In genomic region chr2:135957689-135958088, GRCm38 (mm10) we compare ENCODE assay signal across 8 mouse cellular contexts.
DNase-seq lines count a peak whose midpoint lies in the region; ATAC-seq and TF ChIP-seq lines count a peak whose summit lies in the region.

No protein-coding gene starts in this region.

- TF ChIP-seq CTCF in brain, embryonic 14.5 days (IDR thresholded peaks at IDR 0.05; ENCODE audit: borderline replicate concordance, extremely low read depth, insufficient read depth, insufficient read length): peak; percentile 96
- peak; percentile 94 for TF ChIP-seq CTCF in lung, adult 2 months (IDR thresholded peaks at IDR 0.05; ENCODE audit: insufficient read depth, low read length)

- no peaks in the 10 kb centered on the region for H3K9me3 ChIP-seq in embryonic facial prominence, embryonic 15.5 days (replicated peaks)

- no peaks in the 10 kb centered on the region for H3K36me3 ChIP-seq in embryonic facial prominence, embryonic 15.5 days

- no peak overlapping the region for H3K27ac ChIP-seq in embryonic facial prominence, embryonic 15.5 days (replicated peaks)

- intact Hi-C loops in heart, postnatal 14 days (cut with DNase I): loop anchor here (1.0 to 5.0 kb wide), 4 partner anchors 520 to 601 kb away; no protein-coding TSS in a partner anchor

- peak; percentile 46 for DNase-seq in Muller cell, postnatal 12 days (ENCODE audit: inconsistent ontology term)
- DNase-seq in brain, embryonic 14.5 days (ENCODE audit: low read depth): peak; percentile 82
- DNase-seq in heart, postnatal 14 days: peak; percentile 70 to 76
- peak; percentile 67 for DNase-seq in layer of hippocampus, adult 11-12 months (ENCODE audit: low spot score)
- DNase-seq in lung, adult 2 months: peak; percentile 39
- peak; percentile 17 for DNase-seq in yolk sac, embryonic 10.5 days (ENCODE audit: low spot score)

- no peak overlapping the region for H3K4me2 ChIP-seq in embryonic facial prominence, embryonic 15.5 days (replicated peaks)

- no peak overlapping the region for H3K4me3 ChIP-seq in embryonic facial prominence, embryonic 15.5 days (replicated peaks)
- no peak overlapping the region for H3K4me3 ChIP-seq in lung, adult 2 months (replicated peaks; ENCODE audit: extremely low read depth, low read depth, low read length)

- H3K4me1 ChIP-seq in embryonic facial prominence, embryonic 15.5 days: no peaks in the 10 kb centered on the region
- peaks cover 23% of the 10 kb centered on the region for H3K4me1 ChIP-seq in lung, adult 2 months (ENCODE audit: control insufficient read depth, insufficient read depth, low read length)

- WGBS in embryonic facial prominence, embryonic 15.5 days: 30% methylated on average over 7 of the region's 7 CpGs
- 36% methylated on average over 7 of the region's 7 CpGs for WGBS in lung, adult 2 months

- peak; percentile 29; the same call in 1 of the 2 replicates for ATAC-seq in embryonic facial prominence, embryonic 15.5 days (ENCODE audit: insufficient number of reproducible peaks, low FRiP score, low TSS enrichment, low read depth)
- peak; percentile 48; the same call in 1 of the 2 replicates for ATAC-seq in neutrophil, adult 5-6 weeks (ENCODE audit: extremely low read depth, insufficient number of reproducible peaks, low FRiP score, poor library complexity, severe bottlenecking)

- no peak for TF ChIP-seq POLR2A in brain, embryonic 14.5 days (IDR thresholded peaks at IDR 0.05; ENCODE audit: borderline replicate concordance, extremely low read depth, insufficient read depth, insufficient read length, poor library complexity, severe bottlenecking)
- no peak for TF ChIP-seq POLR2A in lung, adult 2 months (IDR thresholded peaks at IDR 0.05; ENCODE audit: borderline replicate concordance, extremely low read depth, low read depth, low read length)

- H3K9ac ChIP-seq in embryonic facial prominence, embryonic 15.5 days: no peak overlapping the region

- H3K27me3 ChIP-seq in embryonic facial prominence, embryonic 15.5 days: no peaks in the 10 kb centered on the region

Comparison
In these comparisons a context has a peak if more than half of its experiments do, and no peak if none do; other contexts are left out.
1. DNase-seq: peak in every context shown above with its lines; median percentile 82 in brain, embryonic 14.5 days; 73 in heart, postnatal 14 days; 67 in layer of hippocampus, adult 11-12 months; 46 in Muller cell, postnatal 12 days; 39 in lung, adult 2 months; 17 in yolk sac, embryonic 10.5 days.